Mouse (Mus musculus): ENCODE measurements around the gene Gm4881. TPM values are rescaled to one million over a fixed set of nuclear protein-coding genes. Genes with fewer than 3 reads are reported as not detected.

Gene Gm4881
- total and polyA plus RNA-seq, 2 experiments from 2014 or later: not detected

DNA sequence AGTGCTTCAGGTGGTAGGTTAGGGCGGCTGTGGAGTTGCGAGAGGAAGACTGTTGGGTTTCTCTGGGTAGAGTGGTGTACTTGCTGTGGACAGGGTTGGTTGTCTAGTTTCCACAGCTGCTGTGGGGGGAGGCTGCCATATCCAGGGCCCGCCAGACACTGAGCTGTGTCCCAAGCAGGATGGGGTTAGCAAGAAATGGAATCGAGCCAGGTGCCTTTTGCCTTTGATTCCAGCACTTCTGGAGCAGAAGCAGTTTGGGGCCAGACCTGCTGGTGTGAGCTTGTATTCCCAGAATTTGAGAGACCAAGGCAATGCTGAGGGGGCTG, 58.0 kb downstream of the Gm4881 start:
- peak overlapping the region; percentile 99 for H3K9ac ChIP-seq (replicated peaks; ENCODE audit: low read depth, low read length)
- no peak for DNase-seq (ENCODE audit: low spot score)
- peaks cover 48% of the 10 kb centered on the region for H3K36me3 ChIP-seq (replicated peaks; ENCODE audit: control insufficient read depth, insufficient read depth, low read length)
- H3K27me3 ChIP-seq (ENCODE audit: control insufficient read depth, insufficient read depth, low read length): no peaks in the 10 kb centered on the region
- ATAC-seq (ENCODE audit: insufficient read depth, low read depth): no peak
- peak overlapping the region; percentile 67 for H3K4me2 ChIP-seq (ENCODE audit: low read depth, low read length)
- WGBS: 54% methylated on average over 4 of the region's 4 CpGs
- H3K4me3 ChIP-seq (ENCODE audit: low read depth, low read length): peak overlapping the region; percentile 91
- TF ChIP-seq CTCF (IDR thresholded peaks at IDR 0.05; ENCODE audit: low read depth) (no peak), EP300 (IDR thresholded peaks at IDR 0.05; ENCODE audit: low read depth) (no peak)
- no peak overlapping the region for H3K27ac ChIP-seq (ENCODE audit: low read depth)
- peaks cover 16% of the 10 kb centered on the region for H3K4me1 ChIP-seq (ENCODE audit: control insufficient read depth, insufficient read depth)
- no peaks in the 10 kb centered on the region for H3K9me3 ChIP-seq (replicated peaks; ENCODE audit: control insufficient read depth, low read length)

DNA sequence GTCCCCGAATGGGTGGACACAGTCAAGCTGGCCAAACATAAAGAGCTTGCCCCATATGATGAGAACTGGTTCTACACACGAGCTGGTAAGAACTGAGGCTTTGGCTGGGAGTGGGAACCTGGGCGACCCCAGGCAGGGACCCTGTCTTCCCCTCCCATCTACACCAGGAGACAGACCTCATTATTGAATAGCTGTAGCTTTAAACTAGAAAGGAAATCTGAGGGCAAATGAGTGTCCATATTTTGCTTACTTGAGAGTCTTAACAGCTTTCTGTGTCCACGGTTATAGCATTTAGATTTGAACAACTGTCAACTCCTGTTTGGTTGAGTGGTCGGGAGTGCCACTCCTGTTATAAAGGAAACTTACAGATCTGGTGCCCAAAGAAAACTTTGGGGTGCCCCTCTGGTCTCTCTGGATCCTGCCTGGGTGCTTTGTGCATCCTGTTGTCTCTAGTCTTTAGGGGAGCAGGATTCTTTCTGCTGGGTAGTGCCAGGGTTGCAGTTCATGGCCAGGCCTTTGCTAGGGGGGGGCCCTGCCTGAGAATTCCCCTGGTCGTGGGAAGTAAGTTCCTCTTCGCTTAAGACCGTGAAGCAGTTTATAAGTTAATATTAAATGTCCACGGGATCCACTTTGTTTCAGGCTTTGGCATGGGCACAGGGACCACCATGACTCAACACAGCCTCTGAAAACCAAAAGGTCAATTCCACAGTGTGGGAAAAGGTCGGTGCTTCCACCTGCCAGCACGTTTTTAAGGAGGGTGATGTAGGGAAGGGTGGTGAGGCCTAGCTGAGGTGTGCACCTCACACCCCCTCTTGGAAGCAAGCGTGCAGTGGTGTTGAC, 58.6 kb downstream of the Gm4881 start:
- ATAC-seq (ENCODE audit: insufficient read depth, low read depth): no peak
- DNase-seq (ENCODE audit: low spot score): no peak
- Histone ChIP-seq H3K27ac (ENCODE audit: low read depth) (0 out of 2 replicates have a peak overlapping the region, but pooled peaks have one; percentile 26), H3K9ac (replicated peaks; ENCODE audit: low read depth, low read length) (peak overlapping the region; percentile 99), H3K4me2 (ENCODE audit: low read depth, low read length) (peak overlapping the region; percentile 67), H3K36me3 (replicated peaks; ENCODE audit: control insufficient read depth, insufficient read depth, low read length) (peaks cover 47% of the 10 kb centered on the region), H3K4me1 (ENCODE audit: control insufficient read depth, insufficient read depth) (peaks cover 16% of the 10 kb centered on the region), H3K27me3 (ENCODE audit: control insufficient read depth, insufficient read depth, low read length) (no peaks in the 10 kb centered on the region), H3K4me3 (ENCODE audit: low read depth, low read length) (peak overlapping the region; percentile 91), H3K9me3 (replicated peaks; ENCODE audit: control insufficient read depth, low read length) (no peaks in the 10 kb centered on the region)
- TF ChIP-seq CTCF (IDR thresholded peaks at IDR 0.05; ENCODE audit: low read depth) (no peak), EP300 (IDR thresholded peaks at IDR 0.05; ENCODE audit: low read depth) (no peak)
- 34% methylated on average over 12 of the region's 12 CpGs for WGBS

DNA sequence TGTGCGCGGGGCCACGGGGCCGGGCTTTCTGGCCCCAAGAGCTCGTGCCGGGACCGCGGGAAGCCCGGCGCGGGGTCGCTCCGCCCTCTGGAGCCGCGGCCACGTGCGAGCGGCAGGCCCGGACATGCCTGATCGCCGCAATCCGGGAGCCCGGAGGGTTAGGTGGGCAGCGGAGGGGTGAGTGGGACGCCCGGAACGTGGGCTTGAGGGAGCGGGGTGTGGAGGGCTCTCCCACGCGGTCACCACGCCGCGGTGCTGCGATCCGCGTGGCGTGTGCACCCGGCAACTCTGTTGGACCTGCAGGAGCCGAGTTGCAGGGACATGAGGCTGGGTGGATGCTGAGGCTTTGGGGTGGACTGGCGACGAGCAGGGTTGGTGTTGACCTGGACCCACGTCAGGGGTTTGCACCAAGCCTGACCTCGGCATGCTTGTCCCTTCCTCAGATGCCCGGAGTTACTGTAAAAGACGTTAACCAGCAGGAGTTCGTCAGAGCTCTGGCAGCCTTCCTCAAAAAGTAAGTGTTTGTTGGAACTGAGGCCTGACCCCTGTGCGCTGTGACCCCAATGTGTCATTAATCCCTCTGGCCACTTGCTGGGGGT, 59.5 kb downstream of the Gm4881 start:
- ATAC-seq (ENCODE audit: insufficient read depth, low read depth): peak; percentile 4
- Histone ChIP-seq H3K27me3 (ENCODE audit: control insufficient read depth, insufficient read depth, low read length) (no peaks in the 10 kb centered on the region), H3K4me3 (ENCODE audit: low read depth, low read length) (peak overlapping the region; percentile 91), H3K9me3 (replicated peaks; ENCODE audit: control insufficient read depth, low read length) (no peaks in the 10 kb centered on the region), H3K4me2 (ENCODE audit: low read depth, low read length) (peak overlapping the region; percentile 67), H3K36me3 (replicated peaks; ENCODE audit: control insufficient read depth, insufficient read depth, low read length) (peaks cover 38% of the 10 kb centered on the region), H3K27ac (ENCODE audit: low read depth) (peak overlapping the region; percentile 92), H3K4me1 (ENCODE audit: control insufficient read depth, insufficient read depth) (peaks cover 16% of the 10 kb centered on the region), H3K9ac (replicated peaks; ENCODE audit: low read depth, low read length) (peak overlapping the region; percentile 99)
- TF ChIP-seq CTCF (IDR thresholded peaks at IDR 0.05; ENCODE audit: low read depth) (no peak), EP300 (IDR thresholded peaks at IDR 0.05; ENCODE audit: low read depth) (no peak; the same call in 1 of the 2 replicates)
- under 1% methylated on average over 47 of the region's 47 CpGs for WGBS
- peak; percentile 14 for DNase-seq (ENCODE audit: low spot score)

DNA sequence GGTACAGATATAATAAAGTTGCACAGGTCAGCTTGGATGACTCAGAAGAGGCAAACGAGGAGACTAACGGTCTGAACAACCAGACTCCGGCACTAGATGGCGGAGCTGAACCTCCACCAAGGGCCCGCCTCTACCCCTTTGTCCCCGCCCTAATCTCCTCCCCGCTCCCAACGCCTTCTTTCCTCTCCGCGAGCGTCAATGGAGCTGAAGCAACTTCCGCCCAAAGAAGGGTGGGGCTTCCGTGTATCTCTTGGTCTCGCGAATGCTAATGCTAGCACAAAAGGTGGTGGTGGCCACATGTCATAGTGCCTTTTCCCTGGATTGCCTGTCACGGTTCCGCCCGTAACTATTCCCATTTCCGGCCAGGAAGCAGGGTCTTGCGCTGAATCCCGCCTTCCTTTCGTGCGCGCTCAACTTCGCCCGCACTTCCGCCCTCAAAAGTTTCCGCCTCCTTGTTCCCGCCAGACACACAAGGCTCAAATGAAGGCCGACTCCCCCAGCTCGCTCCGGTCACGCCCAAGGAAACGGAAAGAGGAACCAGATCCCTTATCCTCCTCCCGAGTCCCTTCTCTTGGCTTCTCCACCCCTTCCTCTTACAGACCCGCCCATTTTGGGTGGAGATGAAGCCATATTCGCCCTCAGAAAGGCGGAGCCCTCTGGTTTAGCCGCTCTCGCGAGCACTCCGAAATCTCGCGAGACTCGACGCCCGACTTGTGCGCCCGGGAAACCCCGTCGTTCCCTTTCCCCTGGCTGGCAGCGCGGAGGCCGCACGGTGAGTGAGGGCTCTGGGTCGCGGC, 60.2 kb downstream of the Gm4881 start, which contains the start of gene Rps19:
Gene Rps19, plus strand, starts transcription at position 476 of the 797 bp plus-strand sequence.
- Histone ChIP-seq H3K9me3 (replicated peaks; ENCODE audit: control insufficient read depth, low read length) (no peaks in the 10 kb centered on the region), H3K4me3 (ENCODE audit: low read depth, low read length) (peak within 1 kb of the TSS; percentile 91), H3K9ac (replicated peaks; ENCODE audit: low read depth, low read length) (peak within 1 kb of the TSS; percentile 99), H3K27me3 (ENCODE audit: control insufficient read depth, insufficient read depth, low read length) (no peaks in the 10 kb centered on the region), H3K4me2 (ENCODE audit: low read depth, low read length) (peak within 1 kb of the TSS; percentile 67), H3K27ac (ENCODE audit: low read depth) (peak within 1 kb of the TSS; percentile 92), H3K4me1 (ENCODE audit: control insufficient read depth, insufficient read depth) (peaks cover 16% of the 10 kb centered on the region), H3K36me3 (replicated peaks; ENCODE audit: control insufficient read depth, insufficient read depth, low read length) (peaks cover 31% of the 10 kb centered on the region)
- under 1% methylated on average over 57 of the region's 57 CpGs for WGBS
- peak; percentile 100 for DNase-seq (ENCODE audit: low spot score)
- ATAC-seq (ENCODE audit: insufficient read depth, low read depth): peak; percentile 92
- TF ChIP-seq EP300 (IDR thresholded peaks at IDR 0.05; ENCODE audit: low read depth) (peak; percentile 99), CTCF (IDR thresholded peaks at IDR 0.05; ENCODE audit: low read depth) (peak; percentile 62)

DNA sequence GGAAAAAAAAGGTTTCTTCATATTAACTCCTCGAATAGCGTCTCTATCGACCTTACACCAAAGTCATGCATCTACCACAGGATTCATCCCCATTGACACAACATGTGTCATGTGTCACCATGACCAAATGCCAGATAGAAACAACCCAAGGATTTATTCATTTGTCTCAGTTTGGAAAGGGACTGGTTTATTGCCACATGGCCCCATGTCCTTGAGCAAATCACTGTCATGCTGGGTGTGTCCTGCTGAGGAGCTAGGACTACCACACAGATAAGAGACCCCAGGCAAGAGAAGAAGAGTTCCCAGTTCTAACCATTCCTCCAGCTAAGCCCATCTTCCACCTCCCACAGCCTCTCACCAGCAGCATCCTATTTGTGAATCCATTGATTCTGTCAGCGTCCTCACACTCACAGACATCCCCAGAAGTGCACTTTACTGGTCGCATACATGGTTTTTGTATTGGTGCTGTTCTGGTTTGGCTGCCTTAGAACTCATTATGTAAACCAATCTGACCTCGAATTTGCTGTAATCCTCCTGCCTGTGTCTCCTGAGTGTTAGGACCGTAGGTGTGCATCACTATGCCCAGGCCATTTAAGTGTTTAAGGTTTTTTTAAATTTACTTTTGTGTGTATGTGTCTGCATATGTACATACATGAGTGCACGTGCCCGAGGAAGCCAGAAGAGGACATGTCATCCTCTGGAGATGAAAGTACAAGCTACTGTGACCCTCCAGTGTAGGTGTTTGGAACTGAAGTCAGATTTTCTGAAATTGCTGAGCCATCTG, 61.7 kb downstream of the Gm4881 start:
- no peak for ATAC-seq (ENCODE audit: insufficient read depth, low read depth)
- H3K27me3 ChIP-seq (ENCODE audit: control insufficient read depth, insufficient read depth, low read length): no peaks in the 10 kb centered on the region
- H3K27ac ChIP-seq (ENCODE audit: low read depth): no peak overlapping the region
- H3K9me3 ChIP-seq (replicated peaks; ENCODE audit: control insufficient read depth, low read length): no peaks in the 10 kb centered on the region
- no peak for DNase-seq (ENCODE audit: low spot score)
- H3K9ac ChIP-seq (replicated peaks; ENCODE audit: low read depth, low read length): no peak overlapping the region
- H3K4me3 ChIP-seq (ENCODE audit: low read depth, low read length): no peak overlapping the region
- TF ChIP-seq CTCF (IDR thresholded peaks at IDR 0.05; ENCODE audit: low read depth) (no peak), EP300 (IDR thresholded peaks at IDR 0.05; ENCODE audit: low read depth) (no peak)
- H3K36me3 ChIP-seq (replicated peaks; ENCODE audit: control insufficient read depth, insufficient read depth, low read length): peaks cover 17% of the 10 kb centered on the region
- 87% methylated on average over 9 of the region's 9 CpGs for WGBS
- H3K4me1 ChIP-seq (ENCODE audit: control insufficient read depth, insufficient read depth): peaks cover 16% of the 10 kb centered on the region
- H3K4me2 ChIP-seq (ENCODE audit: low read depth, low read length): no peak overlapping the region
